Mouse (Mus musculus): Measurements from ENCODE around the gene Tceanc2.
A peak's percentile ranks its signal among the peaks of the same experiment; 100 is the strongest.

GRCm38 (mm10) chr4:107193841-107194240, 14.9 kb upstream of the Tceanc2 start:
- no peak for TF ChIP-seq POLR2A (IDR thresholded peaks at IDR 0.05; ENCODE audit: low read depth, low read length)
- peak; percentile 86 for TF ChIP-seq EP300 (IDR thresholded peaks at IDR 0.05; ENCODE audit: low read length)
- peak in 1 of 2 experiments; percentile 17; a peak in 1 of 4 replicates for TF ChIP-seq CTCF (conservative IDR thresholded peaks at IDR 0.05 in 1 of 2, IDR thresholded peaks at IDR 0.05 in 1 of 2; ENCODE audit: low read depth in 2 of 2, low read length in 2 of 2)
- no peak for TF ChIP-seq USF1 (IDR thresholded peaks at IDR 0.05; ENCODE audit: low read depth, low read length)
- TF ChIP-seq MAFK (IDR thresholded peaks at IDR 0.05; ENCODE audit: insufficient replicate concordance, low read length): no peak
- TF ChIP-seq HCFC1 (IDR thresholded peaks at IDR 0.05; ENCODE audit: low read depth, low read length): no peak
- TF ChIP-seq GABPA (IDR thresholded peaks at IDR 0.05; ENCODE audit: insufficient replicate concordance, low read depth, low read length): no peak
- no peak for TF ChIP-seq POLR2AphosphoS2 (IDR thresholded peaks at IDR 0.05; ENCODE audit: low read depth, low read length)
- no peak for TF ChIP-seq SIN3A (IDR thresholded peaks at IDR 0.05; ENCODE audit: low read length)
- no peak for TF ChIP-seq CHD2 (IDR thresholded peaks at IDR 0.05; ENCODE audit: low read length)
- no peak for TF ChIP-seq E2F4 (IDR thresholded peaks at IDR 0.05; ENCODE audit: insufficient replicate concordance, low read depth, low read length)
- no peak for TF ChIP-seq TBP (conservative IDR thresholded peaks at IDR 0.05; ENCODE audit: low read depth, low read length)
- TF ChIP-seq CHD1 (IDR thresholded peaks at IDR 0.05; ENCODE audit: low read depth, low read length): no peak; the same call in 1 of the 2 replicates

All from CH12.LX (cell line).